Mouse (Mus musculus) T-helper 17 cell (primary cell): Measurements from ENCODE around the gene Plcd4.
"Not testable (repeated sequence)": the region's sequence is repeated elsewhere in the genome, so short reads cannot be mapped to it uniquely, and the experiment has no call there.

Experiments used
- in situ Hi-C, 2 experiments: fragments of 300-600 bp; cut with MboI, MseI; formaldehyde crosslinking; loops; 1 replicate in 1 of 2; 2 replicates in 1 of 2; pipeline ENCODE4 v1.15.1; 2025; ENCODE audit warnings: high pct_unique_total_duplicates in 2 of 2

Gene Plcd4

GRCm38 (mm10) chr1:74542451-74542961 is at the start of gene Plcd4:
Plcd4 (plus strand) TSS chr1:74542888.
- in situ Hi-C loops = no loop called here

DNA sequence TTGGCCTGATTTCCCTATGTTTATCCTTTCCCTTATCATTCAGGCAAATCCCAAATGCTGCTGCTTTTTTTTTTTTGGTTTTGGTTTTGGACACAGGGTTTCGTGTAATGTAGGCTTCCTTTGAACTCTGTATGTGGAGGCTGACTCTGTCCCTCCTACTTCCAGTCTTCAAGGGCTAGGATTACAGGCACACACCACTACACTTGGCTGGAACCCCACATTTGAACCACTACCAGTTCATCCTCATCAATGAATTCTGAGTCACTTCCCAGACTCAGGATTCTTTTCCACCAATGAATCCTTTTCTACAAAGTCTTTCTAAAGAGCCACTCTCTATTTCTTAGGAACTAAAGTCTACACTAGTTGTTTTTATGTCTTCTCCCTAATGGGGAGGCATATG is 41.6 kb upstream of the Plcd4 start:
- in situ Hi-C loops = loop anchor here in 1 of 2 experiments (10.0 kb wide), 1 partner anchor 84 kb away; the partner anchor contains the start of genes Bcs1l and Zfp142

- in situ Hi-C loops = loop anchor here in 1 of 2 experiments (10.0 kb wide), 1 partner anchor 79 kb away; the partner anchor contains the start of genes Bcs1l and Zfp142
These were observed 37.3 kb upstream of the Plcd4 start for GRCm38 (mm10) chr1:74505393-74505720.

DNA sequence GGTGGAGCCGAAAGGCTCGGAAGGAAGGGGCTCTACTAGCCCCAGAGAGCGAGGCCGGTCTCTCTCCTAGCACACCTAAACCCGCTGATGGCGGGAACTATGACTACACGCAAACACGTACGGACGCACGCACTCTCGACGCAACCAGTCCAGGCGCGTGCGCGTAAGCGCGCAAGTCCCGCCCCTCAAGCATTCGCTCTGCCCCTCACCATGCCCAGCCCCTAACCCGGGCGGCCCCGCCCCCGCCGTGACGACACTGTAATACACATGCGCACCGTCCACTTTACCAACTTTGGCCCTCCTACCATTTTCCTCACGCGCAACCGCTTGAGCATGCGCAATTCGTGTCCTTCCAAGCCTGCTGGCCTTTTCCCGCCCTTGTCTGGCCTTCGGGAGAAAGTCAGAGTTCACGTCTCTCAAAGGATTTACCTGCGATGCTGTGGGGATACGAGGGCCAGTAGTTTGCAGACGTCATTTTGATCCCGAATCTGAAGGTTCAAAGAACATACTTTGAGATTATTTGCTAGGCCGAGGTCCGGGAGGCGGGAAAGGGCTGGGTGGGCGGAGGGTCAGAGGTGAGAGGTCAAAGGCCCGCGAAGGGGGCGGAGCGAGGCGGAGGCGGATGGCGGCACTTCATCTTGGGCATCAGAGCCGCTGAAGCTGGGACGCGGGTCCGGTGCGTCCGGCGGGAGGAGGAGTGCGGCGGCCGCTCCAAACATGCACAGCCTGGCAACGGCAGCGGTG is 36.8 kb upstream of the Plcd4 start, which contains the start of gene Cnot9:
Cnot9 (plus strand) TSS at position 338 of the 744 bp plus-strand sequence.
- in situ Hi-C loops = loop anchor here in 1 of 2 experiments (10.0 kb wide), 1 partner anchor 79 kb away; the partner anchor contains the start of genes Bcs1l and Zfp142

DNA sequence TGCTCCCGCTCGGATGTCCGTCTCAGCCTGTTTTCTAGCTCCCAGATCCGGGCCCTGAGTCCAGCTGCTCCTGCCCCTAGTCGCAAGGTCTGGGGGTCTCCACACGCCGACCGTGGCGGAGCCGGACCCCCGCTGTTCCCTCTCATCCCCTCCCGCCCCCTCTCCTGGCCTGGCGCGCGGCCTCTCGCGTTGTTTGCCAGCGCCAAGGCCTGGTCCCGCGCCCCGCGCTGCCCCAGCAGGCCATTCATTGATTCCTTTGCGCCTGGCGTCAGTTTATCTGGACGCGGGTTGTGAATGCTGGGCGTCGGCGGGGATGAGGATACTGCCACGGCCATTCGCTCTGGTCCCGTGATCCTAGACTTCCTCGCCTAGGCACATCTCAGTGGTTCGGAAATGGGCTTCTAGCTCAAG is 36.2 kb upstream of the Plcd4 start:
- in situ Hi-C loops = loop anchor here in 1 of 2 experiments (10.0 kb wide), 1 partner anchor 78 kb away; the partner anchor contains the start of genes Bcs1l and Zfp142

- in situ Hi-C loops = loop anchor here in 1 of 2 experiments (10.0 kb wide), 1 partner anchor 77 kb away; the partner anchor contains the start of genes Bcs1l and Zfp142
These were observed 34.9 kb upstream of the Plcd4 start for GRCm38 (mm10) chr1:74507780-74508179.

DNA sequence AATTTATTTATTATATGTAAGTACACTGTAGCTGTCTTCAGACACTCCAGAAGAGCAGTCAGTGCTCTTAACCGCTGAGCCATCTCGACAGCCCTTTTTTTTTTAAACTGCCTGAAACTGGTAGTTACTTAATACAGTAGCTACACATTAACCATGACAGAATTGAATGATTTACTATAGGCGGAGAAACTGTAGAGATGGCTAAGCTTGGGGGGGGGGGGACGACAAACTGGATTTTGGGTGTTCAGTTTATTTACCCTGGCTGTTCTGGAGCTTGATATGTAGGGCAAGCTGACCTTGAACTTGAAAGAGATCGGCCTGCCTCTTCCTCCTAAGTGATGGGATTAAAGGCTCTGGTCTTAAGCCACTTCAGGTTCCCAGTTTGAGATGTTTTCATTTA is 31.4 kb upstream of the Plcd4 start:
- in situ Hi-C loops = no loop called here

DNA sequence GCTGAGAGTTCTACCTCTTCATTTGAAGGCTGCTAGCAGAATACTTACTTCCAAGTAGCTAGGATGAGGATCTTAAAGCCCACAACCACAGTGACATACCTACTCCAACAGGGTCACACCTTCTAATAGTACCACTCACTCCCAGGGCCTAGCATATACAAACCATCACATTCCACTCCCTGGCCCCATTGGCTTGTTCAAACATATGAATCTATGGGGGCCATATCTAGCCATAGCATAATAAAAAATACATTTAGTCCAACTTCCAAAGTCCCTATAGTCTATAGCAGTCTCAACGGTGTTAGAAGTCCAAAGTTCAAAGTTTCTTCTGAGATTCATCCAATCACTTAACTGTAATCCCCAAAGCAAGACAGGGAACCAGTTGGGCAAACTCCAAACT is 29.7 kb upstream of the Plcd4 start:
- in situ Hi-C loops = not testable (repeated sequence)

DNA sequence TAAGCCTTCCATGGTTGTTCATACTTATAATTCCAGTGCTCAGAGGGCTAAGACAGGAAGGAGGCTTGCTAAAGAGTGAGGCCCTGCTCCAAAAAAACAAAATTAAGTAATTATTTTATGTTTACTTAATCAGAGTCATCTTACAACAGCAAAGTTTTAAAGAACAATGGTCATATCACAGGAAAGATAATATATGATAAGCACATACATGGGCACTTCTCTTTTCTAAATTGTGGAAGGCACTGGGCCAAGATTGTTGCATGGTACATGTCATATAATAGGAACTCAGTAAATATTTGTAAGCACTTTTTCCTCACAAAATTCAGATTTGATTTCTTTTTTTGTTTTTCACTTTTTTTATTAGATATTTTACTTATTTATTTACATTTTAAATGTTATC is 22.8 kb upstream of the Plcd4 start:
- in situ Hi-C loops = no loop called here

DNA sequence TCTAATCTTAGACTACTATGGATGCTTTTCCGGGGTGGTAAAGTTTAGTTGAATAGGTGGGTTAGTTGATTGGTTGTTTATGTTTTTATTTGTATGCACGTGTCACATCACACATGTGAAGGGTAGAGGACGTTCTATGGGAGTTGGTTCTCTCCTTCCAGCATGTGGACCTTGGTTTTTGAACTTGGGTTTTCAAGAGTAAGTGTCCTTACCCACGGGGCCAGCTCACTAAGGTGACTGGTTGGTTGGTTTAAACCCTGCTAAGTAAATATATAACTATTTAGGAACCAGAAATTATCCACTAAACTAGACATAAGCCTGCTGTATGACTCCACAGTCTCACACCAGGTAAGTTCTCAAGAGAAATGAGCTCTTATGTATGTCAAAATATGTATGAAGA is 17.9 kb upstream of the Plcd4 start:
- in situ Hi-C loops = no loop called here

- in situ Hi-C loops = no loop called here
These were observed 14.1 kb upstream of the Plcd4 start for GRCm38 (mm10) chr1:74528589-74528988.

DNA sequence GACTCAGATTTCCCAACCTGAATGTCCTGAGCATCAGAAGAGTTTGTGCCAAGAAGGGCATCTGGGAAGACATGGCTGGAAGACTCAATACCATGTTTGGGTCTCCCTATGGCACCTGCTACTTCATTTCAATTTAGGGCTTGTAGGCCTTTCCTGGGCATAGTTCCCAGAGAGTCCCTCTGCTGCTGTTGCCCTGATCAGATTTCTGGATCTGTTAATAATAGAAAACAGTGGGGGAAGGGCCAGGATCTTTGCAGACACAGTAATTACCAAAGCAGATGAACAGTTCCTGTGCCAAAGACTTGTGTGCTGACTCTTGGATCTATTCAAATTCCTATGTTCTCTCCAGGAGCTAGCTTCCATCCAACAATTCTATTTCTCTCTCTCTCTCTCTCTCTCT is 4.0 kb upstream of the Plcd4 start:
- in situ Hi-C loops = no loop called here

DNA sequence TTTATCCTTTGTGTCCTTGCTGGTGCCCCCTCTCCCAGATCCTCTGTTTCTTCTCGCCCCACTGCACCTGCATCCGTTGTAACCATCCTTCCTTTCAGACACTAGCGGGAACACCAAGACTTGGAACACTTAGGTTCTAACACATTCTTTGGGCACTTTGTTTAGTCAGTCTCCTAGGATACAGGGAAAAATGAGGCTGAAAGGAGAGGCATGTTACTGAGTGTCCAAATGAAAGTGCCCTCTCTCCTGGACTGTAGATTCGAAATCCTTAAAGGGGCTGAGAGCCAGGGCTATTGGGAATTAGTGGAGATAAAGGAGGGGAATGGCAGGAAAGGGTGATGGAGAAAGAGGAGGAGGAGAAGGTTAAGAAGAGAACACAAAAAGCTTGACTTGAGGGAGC is 1.5 kb downstream of the Plcd4 start, which contains the start of gene Usp37:
Usp37 (minus strand) TSS at position 101 of the 400 bp plus-strand sequence.
- in situ Hi-C loops = no loop called here

- in situ Hi-C loops = no loop called here
These were observed 16.4 kb downstream of the Plcd4 start for GRCm38 (mm10) chr1:74559061-74559460.

- in situ Hi-C loops = no loop called here
These were observed 23.1 kb downstream of the Plcd4 start for GRCm38 (mm10) chr1:74565834-74566233.

- in situ Hi-C loops = no loop called here
These were observed 27.3 kb downstream of the Plcd4 start for GRCm38 (mm10) chr1:74569739-74570719.

DNA sequence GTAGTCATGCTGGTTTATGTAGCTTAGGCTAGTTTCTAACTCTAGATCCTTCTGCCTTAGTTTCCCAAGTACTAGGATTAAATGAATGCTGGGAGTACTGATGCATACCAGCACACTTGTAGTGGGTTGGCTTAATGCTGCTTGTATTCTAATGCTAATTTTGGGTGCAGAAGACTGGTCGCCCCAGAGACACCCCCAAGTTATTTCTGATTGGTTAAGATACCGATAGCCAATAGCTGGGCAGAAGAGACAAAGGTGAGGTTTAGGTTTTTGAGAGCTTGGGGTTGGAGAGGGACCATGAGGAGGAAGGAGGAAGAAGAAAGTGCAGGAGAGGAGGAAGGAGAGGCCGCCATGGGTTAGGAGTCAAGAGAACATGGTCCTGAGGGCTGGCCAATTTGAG is 39.9 kb downstream of the Plcd4 start:
- in situ Hi-C loops = loop anchor here in 1 of 2 experiments (10.0 kb wide), 1 partner anchor 78 kb away; the partner anchor contains the start of gene Cnot9

GRCm38 (mm10) chr1:74584616-74585398 is 42.1 kb downstream of the Plcd4 start:
- in situ Hi-C loops = loop anchor here in 1 of 2 experiments (10.0 kb wide), 1 partner anchor 80 kb away; the partner anchor contains the start of gene Cnot9

GRCm38 (mm10) chr1:74587233-74587772 is 44.6 kb downstream of the Plcd4 start:
- in situ Hi-C loops = loop anchor here in 1 of 2 experiments (10.0 kb wide), 1 partner anchor 83 kb away; the partner anchor contains the start of gene Cnot9
